Mouse (Mus musculus): ENCODE measurements at regions not wholly inside any gene's neighbourhood (a gene's known extent, or its start where the extent isn't known, plus 50 kb on each side); places are given as distances from the start of the nearest gene placed in this dataset.
A peak's percentile ranks its signal among the peaks of the same experiment; 100 is the strongest.

DNA sequence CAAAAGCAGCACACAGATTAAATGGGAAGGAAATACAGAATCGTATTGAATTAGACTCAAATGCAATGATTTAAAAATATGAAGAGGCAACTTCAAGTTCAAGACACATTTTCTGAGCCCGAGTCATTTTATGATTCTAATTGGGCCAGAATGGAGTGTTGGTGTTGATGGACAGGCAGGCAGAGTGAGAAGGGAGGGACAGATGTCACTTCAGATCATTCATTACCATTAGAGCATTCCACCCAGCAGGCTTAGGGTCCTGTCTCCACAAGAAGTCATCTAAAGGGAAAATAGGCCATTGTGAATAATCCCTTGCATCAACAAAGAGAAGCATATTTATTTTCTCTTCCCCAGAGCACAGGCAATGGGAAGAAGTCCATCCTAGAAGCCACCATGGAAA is 365.6 kb downstream of the Tox3 start:
- no peak for ATAC-seq (ENCODE audit: low FRiP score, low TSS enrichment)
- Histone ChIP-seq H3K9me3 (ENCODE audit: control insufficient read depth, low read length) (no peaks in the 10 kb centered on the region), H3K36me3 (ENCODE audit: control insufficient read depth, insufficient read depth, low read length) (no peaks in the 10 kb centered on the region), H3K9ac (replicated peaks; ENCODE audit: low read length) (no peak overlapping the region), H3K4me3 (replicated peaks; ENCODE audit: low read depth, low read length) (no peak overlapping the region), H3K4me1 (ENCODE audit: control insufficient read depth, insufficient read depth, low read length) (no peaks in the 10 kb centered on the region), H3K27me3 (ENCODE audit: control insufficient read depth, insufficient read depth, low read length) (no peaks in the 10 kb centered on the region), H3K27ac (replicated peaks; ENCODE audit: low read depth, low read length) (no peak overlapping the region), H3K4me2 (ENCODE audit: low read length) (no peak overlapping the region)
- 66% methylated on average over 2 of the region's 2 CpGs for WGBS
- DNase-seq, result no peak

DNA sequence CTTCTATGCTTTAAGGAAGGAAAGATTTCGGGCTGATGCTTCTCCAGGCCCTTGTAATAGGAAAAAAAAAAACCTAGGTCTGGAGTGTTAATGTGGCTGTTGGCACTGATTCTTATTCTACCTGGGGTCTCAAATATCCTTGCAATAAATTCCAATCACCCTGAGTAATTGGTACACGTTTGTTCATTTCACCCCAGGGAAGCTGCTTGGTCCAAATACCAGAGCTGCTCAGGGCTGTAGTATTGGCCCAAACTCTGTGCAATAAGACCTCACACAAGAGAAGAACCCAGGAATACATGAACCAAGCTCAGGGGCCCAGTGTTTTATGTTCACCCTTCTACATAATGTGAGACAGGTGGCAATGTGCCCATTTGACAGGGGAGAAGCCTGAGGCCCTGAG is 366.8 kb downstream of the Tox3 start:
- ATAC-seq (ENCODE audit: low FRiP score, low TSS enrichment) (no peak), DNase-seq (no peak)
- Histone ChIP-seq H3K4me1 (ENCODE audit: control insufficient read depth, insufficient read depth, low read length) (no peaks in the 10 kb centered on the region), H3K27me3 (ENCODE audit: control insufficient read depth, insufficient read depth, low read length) (no peaks in the 10 kb centered on the region), H3K4me2 (ENCODE audit: low read length) (no peak overlapping the region), H3K36me3 (ENCODE audit: control insufficient read depth, insufficient read depth, low read length) (no peaks in the 10 kb centered on the region), H3K9ac (replicated peaks; ENCODE audit: low read length) (no peak overlapping the region), H3K4me3 (replicated peaks; ENCODE audit: low read depth, low read length) (no peak overlapping the region), H3K27ac (replicated peaks; ENCODE audit: low read depth, low read length) (no peak overlapping the region), H3K9me3 (ENCODE audit: control insufficient read depth, low read length) (no peaks in the 10 kb centered on the region)
- 91% methylated on average over 2 of the region's 2 CpGs for WGBS

DNA sequence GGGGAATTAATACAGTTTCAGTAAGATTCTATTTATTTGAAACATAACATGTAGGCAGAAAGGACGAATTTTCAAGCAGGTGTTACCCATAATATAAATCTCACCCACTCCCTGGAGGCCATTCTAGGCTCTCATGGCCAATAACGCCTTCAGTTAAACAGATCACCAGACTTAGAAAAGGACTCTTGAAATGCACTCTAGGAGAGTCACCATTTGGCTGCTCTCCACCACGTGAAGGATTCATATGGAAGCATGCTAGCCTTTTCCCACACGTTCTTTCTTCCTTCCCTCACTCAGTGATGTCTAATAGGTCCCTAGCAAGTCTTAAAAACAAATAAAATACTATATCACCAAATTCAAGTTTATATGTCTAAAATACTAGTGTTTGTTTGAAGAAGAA is 367.7 kb downstream of the Tox3 start:
- H3K27ac ChIP-seq (replicated peaks; ENCODE audit: low read depth, low read length), result no peak overlapping the region
- no peaks in the 10 kb centered on the region for H3K27me3 ChIP-seq (ENCODE audit: control insufficient read depth, insufficient read depth, low read length)
- H3K4me3 ChIP-seq (replicated peaks; ENCODE audit: low read depth, low read length), result no peak overlapping the region
- WGBS, result 80% methylated on average over 4 of the region's 4 CpGs
- H3K9ac ChIP-seq (replicated peaks; ENCODE audit: low read length), result no peak overlapping the region
- H3K4me1 ChIP-seq (ENCODE audit: control insufficient read depth, insufficient read depth, low read length), result no peaks in the 10 kb centered on the region
- DNase-seq, result no peak
- H3K36me3 ChIP-seq (ENCODE audit: control insufficient read depth, insufficient read depth, low read length), result no peaks in the 10 kb centered on the region
- no peak overlapping the region for H3K4me2 ChIP-seq (ENCODE audit: low read length)
- H3K9me3 ChIP-seq (ENCODE audit: control insufficient read depth, low read length), result no peaks in the 10 kb centered on the region
- no peak for ATAC-seq (ENCODE audit: low FRiP score, low TSS enrichment)

DNA sequence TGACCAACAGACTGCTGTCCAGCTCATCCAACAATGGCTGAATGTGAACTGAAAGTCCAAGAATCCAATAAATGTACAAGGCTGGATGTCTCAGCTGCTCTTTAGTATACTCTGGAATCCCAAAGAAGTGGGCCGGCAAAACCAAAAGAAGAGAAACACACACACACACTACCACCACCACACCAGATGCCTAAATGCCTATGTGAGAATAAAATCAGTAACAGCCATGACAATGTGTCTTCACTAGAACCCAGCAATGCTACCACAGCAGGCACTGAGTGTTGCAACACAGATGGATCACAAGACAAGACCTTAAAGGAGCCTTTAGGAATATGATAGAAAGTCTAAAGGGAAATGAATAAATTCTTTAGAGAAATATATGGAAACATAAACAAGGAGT is 385.3 kb downstream of the Tox3 start:
- Histone ChIP-seq H3K36me3 (ENCODE audit: control insufficient read depth, insufficient read depth, low read length) (no peaks in the 10 kb centered on the region), H3K9me3 (ENCODE audit: control insufficient read depth, low read length) (no peaks in the 10 kb centered on the region), H3K4me1 (ENCODE audit: control insufficient read depth, insufficient read depth, low read length) (no peaks in the 10 kb centered on the region), H3K9ac (replicated peaks; ENCODE audit: low read length) (no peak overlapping the region), H3K27me3 (ENCODE audit: control insufficient read depth, insufficient read depth, low read length) (no peaks in the 10 kb centered on the region), H3K4me3 (replicated peaks; ENCODE audit: low read depth, low read length) (no peak overlapping the region), H3K4me2 (ENCODE audit: low read length) (no peak overlapping the region), H3K27ac (replicated peaks; ENCODE audit: low read depth, low read length) (no peak overlapping the region)
- no peak for ATAC-seq (ENCODE audit: low FRiP score, low TSS enrichment)
- 89% methylated on average over 1 of the region's 1 CpGs for WGBS
- DNase-seq, result no peak

DNA sequence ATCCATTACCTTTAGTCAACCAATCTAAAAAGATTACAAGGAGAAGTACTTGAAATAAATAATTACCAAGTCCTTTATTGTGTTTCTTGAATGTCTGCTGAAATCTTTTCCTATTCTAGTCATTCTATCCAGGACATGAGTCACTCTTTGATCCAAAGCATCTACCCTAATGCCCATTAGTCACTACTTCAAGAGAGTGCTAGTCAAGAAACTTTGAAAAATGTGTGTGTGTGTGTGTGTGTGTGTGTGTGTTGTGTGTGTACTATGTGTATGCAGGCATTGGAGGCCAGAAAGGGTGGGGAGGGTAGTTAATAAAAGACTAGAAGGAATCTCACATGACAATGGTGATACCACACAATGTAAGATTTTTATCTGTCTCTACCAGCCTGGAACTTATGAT is 390.7 kb downstream of the Tox3 start:
- Histone ChIP-seq H3K4me2 (ENCODE audit: low read length) (no peak overlapping the region), H3K27me3 (ENCODE audit: control insufficient read depth, insufficient read depth, low read length) (no peaks in the 10 kb centered on the region), H3K27ac (replicated peaks; ENCODE audit: low read depth, low read length) (no peak overlapping the region), H3K9ac (replicated peaks; ENCODE audit: low read length) (no peak overlapping the region), H3K9me3 (ENCODE audit: control insufficient read depth, low read length) (no peaks in the 10 kb centered on the region), H3K36me3 (ENCODE audit: control insufficient read depth, insufficient read depth, low read length) (no peaks in the 10 kb centered on the region), H3K4me1 (ENCODE audit: control insufficient read depth, insufficient read depth, low read length) (peaks cover 9% of the 10 kb centered on the region), H3K4me3 (replicated peaks; ENCODE audit: low read depth, low read length) (no peak overlapping the region)
- DNase-seq (no peak), ATAC-seq (ENCODE audit: low FRiP score, low TSS enrichment) (no peak)

DNA sequence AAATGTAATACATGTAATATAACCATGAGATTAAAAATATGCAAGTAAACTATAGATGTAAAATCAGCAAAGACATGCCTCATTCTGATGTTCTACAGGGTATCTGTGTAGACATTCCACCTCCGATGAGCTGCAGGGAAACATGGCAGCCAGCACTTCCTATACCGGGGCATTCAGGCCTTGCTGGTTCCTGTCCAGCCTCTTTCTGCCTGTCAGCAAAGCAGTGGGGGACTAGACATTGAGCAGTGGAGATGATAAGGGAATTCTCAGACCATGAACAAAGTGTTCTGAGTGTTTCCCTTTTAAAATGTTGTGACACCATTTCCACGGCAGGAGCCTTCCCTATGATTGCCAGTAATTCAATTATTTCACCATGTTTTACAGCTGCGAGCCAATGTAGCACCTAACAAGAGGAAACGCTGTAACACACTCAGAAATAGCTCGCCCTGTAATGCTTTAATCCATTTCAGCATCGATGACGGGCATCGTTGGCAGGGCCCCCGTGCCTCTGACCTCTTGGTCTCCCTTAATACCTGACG is 391.6 kb downstream of the Tox3 start:
- no peak overlapping the region for H3K27ac ChIP-seq (replicated peaks; ENCODE audit: low read depth, low read length)
- H3K36me3 ChIP-seq (ENCODE audit: control insufficient read depth, insufficient read depth, low read length), result no peaks in the 10 kb centered on the region
- DNase-seq, result no peak
- H3K27me3 ChIP-seq (ENCODE audit: control insufficient read depth, insufficient read depth, low read length), result no peaks in the 10 kb centered on the region
- no peak overlapping the region for H3K4me3 ChIP-seq (replicated peaks; ENCODE audit: low read depth, low read length)
- H3K4me2 ChIP-seq (ENCODE audit: low read length), result 0 out of 2 replicates have a peak overlapping the region, but pooled peaks have one; percentile 5
- peaks cover 9% of the 10 kb centered on the region for H3K4me1 ChIP-seq (ENCODE audit: control insufficient read depth, insufficient read depth, low read length)
- WGBS, result 28% methylated on average over 11 of the region's 11 CpGs
- no peak overlapping the region for H3K9ac ChIP-seq (replicated peaks; ENCODE audit: low read length)
- ATAC-seq (ENCODE audit: low FRiP score, low TSS enrichment), result no peak
- no peaks in the 10 kb centered on the region for H3K9me3 ChIP-seq (ENCODE audit: control insufficient read depth, low read length)

DNA sequence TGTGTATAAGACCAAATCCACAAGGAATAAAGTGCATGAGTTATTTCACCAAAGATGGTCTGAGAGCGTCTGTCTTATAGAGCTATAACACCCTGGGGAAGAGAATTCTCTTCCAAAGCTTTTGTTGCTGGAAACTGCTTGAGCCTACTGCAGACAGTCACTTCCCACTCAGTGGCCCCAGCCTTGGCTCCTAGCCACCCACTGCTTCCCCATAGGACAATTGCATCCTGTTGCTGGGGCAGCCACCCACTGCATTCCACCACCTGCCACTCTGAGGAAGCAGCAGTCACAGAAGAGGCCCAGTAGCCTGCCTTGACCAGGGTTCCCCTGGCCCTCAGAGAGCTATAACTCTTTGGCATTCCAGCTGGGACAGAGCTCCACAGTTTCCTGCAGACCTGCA is 409.3 kb downstream of the Tox3 start:
- H3K27ac ChIP-seq (replicated peaks; ENCODE audit: low read depth, low read length), result no peak overlapping the region
- H3K4me3 ChIP-seq (replicated peaks; ENCODE audit: low read depth, low read length), result no peak overlapping the region
- H3K9me3 ChIP-seq (ENCODE audit: control insufficient read depth, low read length), result no peaks in the 10 kb centered on the region
- 86% methylated on average over 1 of the region's 1 CpGs for WGBS
- no peak for ATAC-seq (ENCODE audit: low FRiP score, low TSS enrichment)
- no peaks in the 10 kb centered on the region for H3K4me1 ChIP-seq (ENCODE audit: control insufficient read depth, insufficient read depth, low read length)
- H3K27me3 ChIP-seq (ENCODE audit: control insufficient read depth, insufficient read depth, low read length), result no peaks in the 10 kb centered on the region
- DNase-seq, result no peak
- H3K9ac ChIP-seq (replicated peaks; ENCODE audit: low read length), result no peak overlapping the region
- no peaks in the 10 kb centered on the region for H3K36me3 ChIP-seq (ENCODE audit: control insufficient read depth, insufficient read depth, low read length)
- no peak overlapping the region for H3K4me2 ChIP-seq (ENCODE audit: low read length)

DNA sequence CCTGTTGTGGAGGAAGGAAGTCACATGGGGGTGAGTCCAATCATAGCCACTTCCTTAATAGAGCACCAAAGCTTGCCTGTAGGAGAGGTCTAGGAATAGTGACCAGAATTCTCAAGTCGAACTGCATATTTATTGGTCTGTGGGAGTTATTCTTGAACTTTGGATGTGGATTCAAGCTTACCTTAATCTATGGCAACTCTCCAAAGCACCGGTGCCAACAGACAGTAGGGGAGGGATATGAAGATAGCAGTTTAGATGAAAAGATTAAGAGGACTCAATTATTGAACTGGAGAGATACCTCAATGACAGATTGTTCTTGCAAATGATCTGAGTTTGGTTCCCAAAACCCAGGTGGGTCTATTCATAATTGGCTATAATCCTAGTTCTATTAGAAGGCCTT is 413.6 kb downstream of the Tox3 start:
- Histone ChIP-seq H3K27ac (replicated peaks; ENCODE audit: low read depth, low read length) (no peak overlapping the region), H3K27me3 (ENCODE audit: control insufficient read depth, insufficient read depth, low read length) (no peaks in the 10 kb centered on the region), H3K4me1 (ENCODE audit: control insufficient read depth, insufficient read depth, low read length) (no peaks in the 10 kb centered on the region), H3K9ac (replicated peaks; ENCODE audit: low read length) (no peak overlapping the region), H3K36me3 (ENCODE audit: control insufficient read depth, insufficient read depth, low read length) (no peaks in the 10 kb centered on the region), H3K4me2 (ENCODE audit: low read length) (no peak overlapping the region), H3K4me3 (replicated peaks; ENCODE audit: low read depth, low read length) (no peak overlapping the region), H3K9me3 (ENCODE audit: control insufficient read depth, low read length) (no peaks in the 10 kb centered on the region)
- DNase-seq (no peak), ATAC-seq (ENCODE audit: low FRiP score, low TSS enrichment) (no peak)
- WGBS, result 93% methylated on average over 2 of the region's 2 CpGs

DNA sequence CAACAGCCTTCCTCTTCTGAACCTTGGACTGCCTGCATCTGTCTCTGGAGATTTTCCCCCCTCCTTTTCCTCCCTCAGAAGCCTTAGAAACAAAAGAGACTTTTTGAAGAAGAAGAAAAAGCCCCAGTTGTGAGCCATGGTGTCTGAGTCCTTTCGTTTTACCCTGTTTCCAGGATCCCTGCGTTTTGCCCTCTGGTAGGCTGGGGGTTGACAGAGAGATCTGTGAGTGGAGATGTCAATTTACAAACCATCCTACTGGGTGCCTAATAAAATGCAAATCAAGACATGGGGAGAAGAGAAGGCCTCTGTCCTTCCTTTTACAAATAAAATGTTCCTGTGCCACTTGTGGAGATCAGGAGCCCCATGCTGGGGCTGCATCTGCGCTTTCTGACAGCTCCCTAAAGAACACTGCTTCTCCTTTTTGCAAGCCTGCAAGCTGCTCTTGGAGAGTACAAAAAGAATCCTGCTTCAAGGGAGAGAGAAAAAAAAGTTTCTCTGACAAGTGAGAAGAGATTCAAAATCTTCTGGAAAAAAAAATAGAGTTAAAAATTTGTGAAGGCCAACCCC is 421.4 kb downstream of the Tox3 start:
- H3K36me3 ChIP-seq (ENCODE audit: control insufficient read depth, insufficient read depth, low read length), result no peaks in the 10 kb centered on the region
- H3K4me1 ChIP-seq (ENCODE audit: control insufficient read depth, insufficient read depth, low read length), result peaks cover 13% of the 10 kb centered on the region; the same call in 1 of the 2 replicates
- H3K4me3 ChIP-seq (replicated peaks; ENCODE audit: low read depth, low read length), result no peak overlapping the region
- H3K4me2 ChIP-seq (ENCODE audit: low read length), result no peak overlapping the region
- H3K9ac ChIP-seq (replicated peaks; ENCODE audit: low read length), result no peak overlapping the region
- peak overlapping the region; percentile 46; the same call in 1 of the 2 replicates for H3K27ac ChIP-seq (replicated peaks; ENCODE audit: low read depth, low read length)
- ATAC-seq (ENCODE audit: low FRiP score, low TSS enrichment), result no peak
- H3K9me3 ChIP-seq (ENCODE audit: control insufficient read depth, low read length), result no peaks in the 10 kb centered on the region
- 3% methylated on average over 3 of the region's 3 CpGs for WGBS
- peak; percentile 59 for DNase-seq
- no peaks in the 10 kb centered on the region for H3K27me3 ChIP-seq (ENCODE audit: control insufficient read depth, insufficient read depth, low read length)

Measured in midbrain, embryonic 14.5 days (tissue).